Mouse (Mus musculus) liver, embryonic 11.5 days (tissue): ENCODE data around the gene Adamts17. TPM values are rescaled to one million over a fixed set of nuclear protein-coding genes. Genes with fewer than 3 reads are reported as not detected.

ENCODE experiments used
- ATAC-seq: fragments of 200-750 bp; cut with Nextera tagmentation; replicated peaks from 2 replicates; pipeline ENCODE4 v1.8.0; 2017; ENCODE audit warnings: moderate number of reproducible peaks, mild to moderate bottlenecking, moderate TSS enrichment, moderate library complexity; ENCODE audit not compliant: low FRiP score
- DNase-seq: peaks from one replicate; pipeline ENCODE4 v3.0.0-alpha.2; 2017; ENCODE audit warnings: low spot score
- H3K27ac ChIP-seq: fragments of 300-500 bp; sonication (generic); 2 replicates; pipeline ENCODE4 v1.5.1; 2014; ENCODE audit warnings: mild to moderate bottlenecking, low read depth, low read length, control low read depth
- H3K27me3 ChIP-seq: fragments of 300-500 bp; sonication (generic); replicated peaks from 2 replicates; pipeline ENCODE4 v1.6.1; 2014; ENCODE audit warnings: low read length, mixed read lengths; ENCODE audit not compliant: control insufficient read depth, insufficient read depth
- H3K36me3 ChIP-seq: fragments of 300-500 bp; sonication (generic); 2 replicates; pipeline ENCODE4 v1.6.1; 2014; ENCODE audit warnings: mild to moderate bottlenecking, low read length, moderate library complexity, mixed read lengths; ENCODE audit not compliant: control insufficient read depth, insufficient read depth
- H3K4me1 ChIP-seq: fragments of 300-500 bp; sonication (generic); replicated peaks from 2 replicates; pipeline ENCODE4 v1.6.1; 2014; ENCODE audit warnings: low read length, mixed read lengths; ENCODE audit not compliant: control insufficient read depth, insufficient read depth
- H3K4me2 ChIP-seq: fragments of 300-500 bp; sonication (generic); 2 replicates; pipeline ENCODE4 v1.6.1; 2014; ENCODE audit warnings: mild to moderate bottlenecking, control low read depth, moderate library complexity
- H3K4me3 ChIP-seq: fragments of 300-500 bp; sonication (generic); 2 replicates; pipeline ENCODE4 v1.5.1; 2014; ENCODE audit warnings: low read depth, low read length, control low read depth
- H3K9ac ChIP-seq: fragments of 300-500 bp; sonication (generic); 2 replicates; pipeline ENCODE4 v1.6.1; 2014; ENCODE audit warnings: low read depth, low read length, control low read depth
- H3K9me3 ChIP-seq: fragments of 300-500 bp; sonication (generic); 2 replicates; pipeline ENCODE4 v1.6.1; 2016; ENCODE audit warnings: low read length, inconsistent platforms, mixed read lengths; ENCODE audit not compliant: control insufficient read depth
- WGBS: fragments of 180-500 bp; shearing (Covaris S2); extraction: QIAGEN DNeasy Blood & Tissue Kit; methylation state at CpG from one replicate; pipeline ENCODE4 v1.1.7; 2014; 5-methylcytosine and 5-hydroxymethylcytosine counted together
- polyA plus RNA-seq: library from polyadenylated mRNA; unstranded; fragments of >200 nt; fragmentation: Nextera tagmentation; extraction: Ambion mirVana; gene quantifications from 2 replicates; pipeline ENCODE4 v1.2.1, GENCODE M21; 2014

Adamts17 gene
- polyA plus RNA-seq, 1 experiment from 2014 or later = 1.5 TPM

DNA sequence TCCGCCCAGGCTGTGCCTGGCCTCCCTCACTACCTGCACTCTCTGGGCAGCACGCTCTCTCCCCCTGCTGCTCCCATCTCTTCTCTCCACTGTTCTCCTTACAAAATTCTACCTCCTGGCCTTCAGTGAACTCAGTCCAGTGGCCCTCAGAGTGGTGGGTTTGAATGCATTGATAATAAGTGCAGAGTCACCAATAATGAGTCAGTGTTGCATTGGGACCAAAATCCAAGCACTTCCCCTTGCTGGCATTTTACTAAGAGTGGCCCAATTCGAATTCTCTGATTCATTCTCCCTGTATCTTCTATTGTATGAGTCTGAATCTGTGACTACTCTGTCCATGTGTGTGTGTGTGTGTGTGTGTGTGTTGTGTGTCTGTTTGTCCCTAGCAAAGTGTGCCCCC lies 32.7 kb upstream of the Adamts17 start:
- no peak overlapping the region for H3K4me2 ChIP-seq
- 67% methylated on average over 3 of the region's 3 CpGs for WGBS
- H3K27me3 ChIP-seq = no peaks in the 10 kb centered on the region
- no peaks in the 10 kb centered on the region for H3K36me3 ChIP-seq
- ATAC-seq (no peak), DNase-seq (no peak)
- no peak overlapping the region for H3K27ac ChIP-seq
- H3K4me3 ChIP-seq = no peak overlapping the region
- H3K9me3 ChIP-seq = no peaks in the 10 kb centered on the region
- no peaks in the 10 kb centered on the region for H3K4me1 ChIP-seq
- no peak overlapping the region for H3K9ac ChIP-seq

DNA sequence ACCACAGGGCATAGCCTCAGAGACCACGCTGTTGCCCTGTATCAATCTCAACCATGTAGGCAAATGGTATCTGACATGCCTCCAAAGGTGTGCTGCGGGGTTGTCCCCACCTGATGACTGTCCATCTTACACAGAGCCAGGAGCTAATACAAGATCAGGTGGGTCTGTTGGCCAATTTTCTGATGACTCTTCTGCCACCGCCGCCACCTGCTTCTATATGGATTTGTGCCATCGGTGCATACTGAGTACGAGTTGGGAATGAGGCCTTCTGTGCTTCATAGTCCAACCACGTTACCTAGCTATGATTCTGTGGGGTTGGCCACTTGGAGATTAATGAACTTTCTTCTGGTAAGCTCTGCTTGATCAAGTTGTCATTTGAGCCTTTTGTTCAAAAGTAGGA lies 29.1 kb upstream of the Adamts17 start:
- 91% methylated on average over 7 of the region's 7 CpGs for WGBS
- no peak overlapping the region for H3K4me3 ChIP-seq
- H3K9ac ChIP-seq = no peak overlapping the region
- DNase-seq = no peak
- H3K27ac ChIP-seq = no peak overlapping the region
- ATAC-seq = no peak
- H3K9me3 ChIP-seq = no peaks in the 10 kb centered on the region
- no peaks in the 10 kb centered on the region for H3K27me3 ChIP-seq
- H3K4me1 ChIP-seq = no peaks in the 10 kb centered on the region
- no peak overlapping the region for H3K4me2 ChIP-seq
- no peaks in the 10 kb centered on the region for H3K36me3 ChIP-seq

DNA sequence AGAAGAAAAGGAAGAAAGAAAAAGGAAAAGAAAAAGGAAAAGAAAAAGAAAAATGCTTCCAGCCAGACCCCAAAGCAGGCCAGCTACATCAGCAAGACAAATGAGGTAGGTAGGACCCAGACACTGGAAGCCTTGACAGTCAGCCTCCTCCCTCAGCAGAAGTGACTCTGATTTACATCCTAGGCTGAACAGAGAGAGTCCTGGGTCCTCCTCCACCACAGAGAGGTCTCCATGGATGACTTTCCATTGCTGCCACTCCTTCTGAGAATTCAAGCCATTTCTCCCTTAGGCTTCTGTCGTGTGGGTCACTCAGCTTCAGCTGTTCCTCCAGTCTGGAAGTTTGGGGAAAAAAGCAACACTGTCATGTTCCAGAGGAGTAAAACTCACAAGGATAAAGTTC lies 28.2 kb upstream of the Adamts17 start:
- Histone ChIP-seq H3K4me2 (no peak overlapping the region), H3K27ac (no peak overlapping the region), H3K4me3 (no peak overlapping the region), H3K36me3 (no peaks in the 10 kb centered on the region), H3K9me3 (no peaks in the 10 kb centered on the region), H3K4me1 (no peaks in the 10 kb centered on the region), H3K9ac (no peak overlapping the region), H3K27me3 (no peaks in the 10 kb centered on the region)
- ATAC-seq (no peak), DNase-seq (no peak)
- 85% methylated on average over 1 of the region's 1 CpGs for WGBS

DNA sequence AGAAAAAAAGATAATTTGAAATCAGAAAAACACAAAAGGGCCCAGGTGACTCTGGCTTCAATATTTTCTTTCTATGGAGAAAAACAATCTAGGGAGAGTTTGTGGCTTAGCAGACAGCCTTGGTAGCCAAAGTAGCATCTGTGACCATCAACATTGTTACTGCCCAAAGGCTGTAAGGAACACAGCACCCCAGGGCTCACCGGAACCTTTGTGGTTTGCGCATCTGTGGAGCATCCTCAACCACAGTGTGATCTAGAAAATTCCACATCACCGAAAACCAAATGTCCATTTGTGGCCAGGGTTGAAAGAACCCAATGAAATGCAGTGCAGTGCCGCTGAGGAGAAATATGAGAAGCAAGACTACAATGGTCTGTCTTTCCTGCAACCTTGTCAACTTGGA lies 27.2 kb upstream of the Adamts17 start:
- H3K4me1 ChIP-seq = no peaks in the 10 kb centered on the region
- 88% methylated on average over 4 of the region's 4 CpGs for WGBS
- no peaks in the 10 kb centered on the region for H3K27me3 ChIP-seq
- H3K27ac ChIP-seq = no peak overlapping the region
- H3K36me3 ChIP-seq = no peaks in the 10 kb centered on the region
- no peak overlapping the region for H3K9ac ChIP-seq
- H3K9me3 ChIP-seq = no peaks in the 10 kb centered on the region
- ATAC-seq = no peak
- no peak overlapping the region for H3K4me2 ChIP-seq
- H3K4me3 ChIP-seq = no peak overlapping the region
- DNase-seq = no peak

DNA sequence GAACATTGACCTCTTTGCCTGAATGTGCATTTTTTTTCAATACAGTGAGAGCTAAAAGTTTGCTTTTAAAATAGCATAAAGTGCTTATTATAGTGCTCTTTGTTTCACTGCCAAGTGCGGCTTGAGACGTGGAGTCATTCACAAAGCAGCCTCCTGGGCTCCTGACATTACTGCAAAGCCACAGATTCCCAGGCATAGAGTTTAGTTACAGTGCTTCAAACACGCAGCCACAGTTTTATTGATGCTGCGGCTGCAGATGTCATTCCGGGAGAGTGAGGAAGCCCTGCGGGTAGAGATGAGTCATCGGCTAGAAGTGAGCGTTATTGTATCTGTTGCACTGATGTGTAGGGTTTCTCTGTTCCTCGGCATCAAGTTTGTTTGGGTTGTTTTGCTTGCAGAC lies 26.8 kb upstream of the Adamts17 start:
- WGBS = 65% methylated on average over 9 of the region's 9 CpGs
- no peak for ATAC-seq

DNA sequence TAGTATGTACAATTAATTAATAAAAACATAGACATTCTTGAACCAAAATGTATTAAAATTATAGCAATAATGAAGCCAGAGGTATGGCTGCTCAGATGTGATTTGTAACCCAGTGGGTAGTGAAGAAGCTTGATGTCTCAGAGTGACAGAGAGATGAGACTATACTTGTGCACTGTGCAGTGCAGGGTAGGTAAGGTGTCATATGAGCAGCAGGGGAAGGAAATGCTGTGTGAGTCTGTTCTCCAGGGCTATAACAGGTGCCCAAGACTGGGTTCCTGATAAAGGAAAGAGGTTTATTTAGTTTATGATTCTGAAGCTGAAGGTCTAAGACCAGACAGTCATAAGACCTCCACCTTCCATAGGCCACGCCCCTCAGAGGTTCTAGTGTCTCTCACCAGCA lies 26.4 kb upstream of the Adamts17 start:
- 77% methylated on average over 1 of the region's 1 CpGs for WGBS
- H3K27ac ChIP-seq = no peak overlapping the region
- no peak for DNase-seq

More for the DNA sequence above, 26.8 kb upstream of the Adamts17 start:
- Histone ChIP-seq H3K36me3 (no peaks in the 10 kb centered on the region), H3K27ac (no peak overlapping the region), H3K9me3 (no peaks in the 10 kb centered on the region), H3K27me3 (no peaks in the 10 kb centered on the region), H3K4me3 (no peak overlapping the region), H3K9ac (no peak overlapping the region), H3K4me2 (no peak overlapping the region), H3K4me1 (no peaks in the 10 kb centered on the region)
- no peak for DNase-seq

DNA sequence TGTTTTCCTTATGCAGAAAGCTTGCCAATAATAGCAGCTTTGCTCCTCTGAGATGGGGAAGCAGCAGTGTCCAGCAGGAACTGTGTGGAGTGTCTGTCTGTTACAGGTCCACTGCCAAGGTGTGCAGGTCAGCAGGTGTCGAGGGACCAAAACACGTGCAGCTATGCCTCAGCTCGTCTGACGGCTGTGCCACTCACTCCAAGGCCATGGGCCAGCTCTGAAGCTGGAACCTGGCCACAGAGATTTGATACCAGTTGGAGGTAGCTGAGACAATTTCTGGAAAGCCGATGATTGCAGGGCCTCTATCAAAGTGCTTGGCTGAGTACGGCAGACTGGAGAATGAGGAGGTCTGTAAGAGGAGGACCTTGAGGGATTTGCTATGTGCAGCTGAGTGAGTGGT lies 24.0 kb upstream of the Adamts17 start:
- no peak overlapping the region for H3K27ac ChIP-seq
- H3K9me3 ChIP-seq = no peaks in the 10 kb centered on the region
- H3K4me2 ChIP-seq = no peak overlapping the region
- no peak for ATAC-seq
- H3K9ac ChIP-seq = no peak overlapping the region
- WGBS = 88% methylated on average over 6 of the region's 6 CpGs
- H3K27me3 ChIP-seq = no peaks in the 10 kb centered on the region
- no peaks in the 10 kb centered on the region for H3K4me1 ChIP-seq
- H3K36me3 ChIP-seq = no peaks in the 10 kb centered on the region
- no peak overlapping the region for H3K4me3 ChIP-seq
- DNase-seq = no peak

More for the DNA sequence above, 26.4 kb upstream of the Adamts17 start:
- no peak for ATAC-seq
- Histone ChIP-seq H3K9ac (no peak overlapping the region), H3K4me2 (no peak overlapping the region), H3K9me3 (no peaks in the 10 kb centered on the region), H3K36me3 (no peaks in the 10 kb centered on the region), H3K4me3 (no peak overlapping the region), H3K27me3 (no peaks in the 10 kb centered on the region), H3K4me1 (no peaks in the 10 kb centered on the region)

DNA sequence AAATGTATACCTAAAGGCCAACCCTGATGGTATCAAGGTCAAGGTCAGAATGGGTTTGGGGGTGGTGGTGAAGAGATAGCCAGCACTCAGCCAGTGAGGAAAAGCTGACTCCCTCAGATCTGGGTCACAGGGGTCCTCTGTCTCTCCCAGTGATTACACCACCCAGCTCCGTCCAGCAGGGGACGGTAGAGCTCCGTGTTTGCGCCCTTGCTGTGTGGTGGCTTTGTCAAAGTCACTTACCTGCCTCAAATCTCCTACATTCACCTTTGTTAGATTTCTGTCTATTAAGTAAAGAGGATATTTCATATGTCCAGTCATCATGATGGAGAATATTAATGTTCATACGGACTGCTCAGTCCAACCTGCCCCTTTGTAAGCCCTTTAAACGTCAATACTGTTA lies 19.5 kb upstream of the Adamts17 start:
- H3K4me3 ChIP-seq = no peak overlapping the region
- H3K27ac ChIP-seq = no peak overlapping the region
- DNase-seq (no peak), ATAC-seq (no peak)
- no peaks in the 10 kb centered on the region for H3K9me3 ChIP-seq
- H3K36me3 ChIP-seq = no peaks in the 10 kb centered on the region
- H3K4me1 ChIP-seq = no peaks in the 10 kb centered on the region
- no peaks in the 10 kb centered on the region for H3K27me3 ChIP-seq
- H3K4me2 ChIP-seq = no peak overlapping the region
- 27% methylated on average over 6 of the region's 6 CpGs for WGBS
- H3K9ac ChIP-seq = no peak overlapping the region

DNA sequence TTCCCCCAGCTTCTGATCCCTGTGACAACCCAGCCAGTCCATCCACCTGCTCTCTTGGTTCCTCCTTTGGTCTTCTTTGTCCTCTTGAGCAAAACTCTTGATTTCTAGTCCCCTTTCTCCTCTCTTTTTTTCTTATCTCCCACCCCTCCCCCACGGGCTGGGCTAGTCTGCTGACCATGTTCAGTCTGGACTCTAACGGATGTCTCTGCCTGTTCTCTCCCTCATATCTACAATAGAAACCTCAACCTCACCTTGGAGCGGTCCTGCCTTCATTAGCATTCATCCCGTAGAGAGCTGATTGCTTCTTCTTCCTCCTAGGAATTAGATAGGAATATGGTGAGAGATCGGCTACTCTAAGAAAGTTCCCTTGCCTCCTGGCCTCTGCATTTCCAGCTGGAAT lies 8.7 kb upstream of the Adamts17 start:
- no peak overlapping the region for H3K4me2 ChIP-seq

More for the DNA sequence above, 8.7 kb upstream of the Adamts17 start:
- no peaks in the 10 kb centered on the region for H3K9me3 ChIP-seq
- no peak overlapping the region for H3K27ac ChIP-seq
- 42% methylated on average over 5 of the region's 5 CpGs for WGBS
- H3K27me3 ChIP-seq = 0 out of 2 replicates have a peak, but pooled peaks cover 3% of the 10 kb centered on the region
- 0 out of 2 replicates have a peak, but pooled peaks cover 6% of the 10 kb centered on the region for H3K4me1 ChIP-seq
- no peak overlapping the region for H3K9ac ChIP-seq
- no peaks in the 10 kb centered on the region for H3K36me3 ChIP-seq
- DNase-seq (no peak), ATAC-seq (no peak)
- no peak overlapping the region for H3K4me3 ChIP-seq
